Mouse (Mus musculus): ENCODE results near the gene Tpbgl.

Gene Tpbgl

GRCm38 (mm10) chr7:99626376-99627270 lies at the start of gene Tpbgl:
TSS of gene Tpbgl (minus strand) at chr7:99627103.
- peak in 1 of 2 experiments; percentile 28 for DNase-seq (ENCODE audit: low spot score in 2 of 2)

GRCm38 (mm10) chr7:99674890-99675289 lies 48.0 kb upstream of the Tpbgl start:
- no peak for DNase-seq (ENCODE audit: low spot score in 2 of 2)

- no peak for DNase-seq (ENCODE audit: low spot score in 2 of 2)
These were observed 47.3 kb upstream of the Tpbgl start for GRCm38 (mm10) chr7:99674209-99674608.

- DNase-seq (ENCODE audit: low spot score in 2 of 2): no peak
These were observed 46.3 kb upstream of the Tpbgl start for GRCm38 (mm10) chr7:99673188-99673587.

GRCm38 (mm10) chr7:99671544-99672435 lies 44.9 kb upstream of the Tpbgl start:
- DNase-seq (ENCODE audit: low spot score in 2 of 2): no peak

GRCm38 (mm10) chr7:99670915-99671314 lies 44.0 kb upstream of the Tpbgl start:
- DNase-seq (ENCODE audit: low spot score in 2 of 2): no peak

GRCm38 (mm10) chr7:99668802-99669201 lies 41.9 kb upstream of the Tpbgl start:
- no peak for DNase-seq (ENCODE audit: low spot score in 2 of 2)

GRCm38 (mm10) chr7:99667096-99667495 lies 40.2 kb upstream of the Tpbgl start:
- no peak for DNase-seq (ENCODE audit: low spot score in 2 of 2)

GRCm38 (mm10) chr7:99665731-99666452 lies 39.0 kb upstream of the Tpbgl start:
- DNase-seq (ENCODE audit: low spot score in 2 of 2): no peak

- no peak for DNase-seq (ENCODE audit: low spot score in 2 of 2)
These were observed 37.9 kb upstream of the Tpbgl start for GRCm38 (mm10) chr7:99664571-99665485.

GRCm38 (mm10) chr7:99663507-99664220 lies 36.8 kb upstream of the Tpbgl start:
- DNase-seq (ENCODE audit: low spot score in 2 of 2): no peak

- DNase-seq (ENCODE audit: low spot score in 2 of 2): no peak
These were observed 35.4 kb upstream of the Tpbgl start for GRCm38 (mm10) chr7:99662311-99662710.

GRCm38 (mm10) chr7:99661571-99662230 lies 34.8 kb upstream of the Tpbgl start:
- no peak for DNase-seq (ENCODE audit: low spot score in 2 of 2)

- no peak for DNase-seq (ENCODE audit: low spot score in 2 of 2)
These were observed 34.2 kb upstream of the Tpbgl start for GRCm38 (mm10) chr7:99661071-99661470.

GRCm38 (mm10) chr7:99659379-99660029 lies 32.6 kb upstream of the Tpbgl start:
- peak; percentile 72 to 76 for DNase-seq (ENCODE audit: low spot score in 2 of 2)

GRCm38 (mm10) chr7:99654244-99654643 lies 27.3 kb upstream of the Tpbgl start:
- DNase-seq (ENCODE audit: low spot score in 2 of 2): no peak

GRCm38 (mm10) chr7:99649585-99649984 lies 22.7 kb upstream of the Tpbgl start:
- DNase-seq (ENCODE audit: low spot score in 2 of 2): no peak

- DNase-seq (ENCODE audit: low spot score in 2 of 2): no peak
These were observed 21.7 kb upstream of the Tpbgl start for GRCm38 (mm10) chr7:99648623-99649022.

- no peak for DNase-seq (ENCODE audit: low spot score in 2 of 2)
These were observed 17.8 kb upstream of the Tpbgl start for GRCm38 (mm10) chr7:99644701-99645100.
